Mouse (Mus musculus): ENCODE measurements at regions not wholly inside any gene's neighbourhood (a gene's known extent, or its start where the extent isn't known, plus 50 kb on each side); places are given as distances from the start of the nearest gene placed in this dataset.

DNA sequence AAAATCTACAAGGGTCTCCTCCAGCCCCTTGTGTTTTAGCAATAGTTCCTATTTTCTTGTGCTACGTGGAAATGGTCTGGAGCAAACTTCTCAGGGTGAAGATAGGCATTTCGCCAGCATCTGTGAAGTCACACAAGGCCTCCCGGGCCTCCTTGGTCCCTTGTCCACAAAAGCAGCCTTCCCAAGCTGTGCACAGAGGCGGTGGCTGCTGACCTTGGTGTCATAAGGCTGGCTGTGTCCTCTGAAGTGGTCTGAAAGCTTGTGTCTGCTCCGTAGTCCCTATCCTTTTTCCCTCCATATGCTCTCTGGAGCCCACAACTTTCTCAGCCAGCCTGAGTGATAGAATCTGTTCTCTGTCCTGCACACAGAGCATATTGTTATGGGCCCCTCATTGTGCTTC lies 1099.4 kb downstream of the Mrps31 start:
- TF ChIP-seq MYOG (IDR thresholded peaks at IDR 0.05; ENCODE audit: control insufficient read depth, extremely low read depth, insufficient read length): no peak
- TF ChIP-seq CTCF (IDR thresholded peaks at IDR 0.05; ENCODE audit: control insufficient read depth, insufficient read depth, insufficient read length): no peak
- TF ChIP-seq MYOD1 (IDR thresholded peaks at IDR 0.05; ENCODE audit: control insufficient read depth, insufficient read length, low read depth): no peak
- TF ChIP-seq CEBPB (IDR thresholded peaks at IDR 0.05; ENCODE audit: low read depth): no peak
- TF ChIP-seq USF1 (IDR thresholded peaks at IDR 0.05; ENCODE audit: low read depth): no peak
- no peak for TF ChIP-seq MAX (IDR thresholded peaks at IDR 0.05)

All from C2C12 (cell line).